Mouse (Mus musculus) thymus, postnatal 4 days (tissue): ENCODE results near the gene Rictor.
"Not testable (repeated sequence)": the region's sequence is repeated elsewhere in the genome, so short reads cannot be mapped to it uniquely, and the experiment has no call there.

ENCODE experiments used
- DNase-seq: peaks from one replicate; pipeline ENCODE4 v3.0.0; 2021

Rictor gene

GRCm38 (mm10) chr15:6742337-6743025 is 34.3 kb downstream of the Rictor start:
- no peak for DNase-seq

- no peak for DNase-seq
Measured at GRCm38 (mm10) chr15:6743723-6744122, 35.5 kb downstream of the Rictor start.

- not testable (repeated sequence) for DNase-seq
Measured at GRCm38 (mm10) chr15:6746301-6746983, 38.3 kb downstream of the Rictor start.

DNA sequence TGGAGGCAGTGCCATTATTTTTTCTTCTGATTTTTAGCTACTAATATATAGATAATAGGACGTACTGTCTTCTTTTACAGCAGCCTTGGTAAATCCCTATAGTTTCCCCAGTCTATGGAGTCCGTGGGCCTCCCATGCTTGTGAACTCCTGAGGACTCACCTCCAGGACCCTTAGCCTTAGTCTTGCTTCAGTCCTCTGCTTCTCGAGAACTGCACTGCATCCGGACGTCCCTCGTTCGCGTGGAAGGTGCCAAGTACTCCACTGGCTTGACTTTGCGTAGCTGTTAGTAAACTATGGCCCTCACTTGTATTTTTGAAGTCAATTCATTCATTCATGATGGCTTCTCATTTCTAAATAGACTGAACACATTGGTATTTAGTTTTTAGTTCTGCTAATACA is 38.8 kb downstream of the Rictor start:
- no peak for DNase-seq

- no peak for DNase-seq
Measured at GRCm38 (mm10) chr15:6754400-6754799, 46.2 kb downstream of the Rictor start.

DNA sequence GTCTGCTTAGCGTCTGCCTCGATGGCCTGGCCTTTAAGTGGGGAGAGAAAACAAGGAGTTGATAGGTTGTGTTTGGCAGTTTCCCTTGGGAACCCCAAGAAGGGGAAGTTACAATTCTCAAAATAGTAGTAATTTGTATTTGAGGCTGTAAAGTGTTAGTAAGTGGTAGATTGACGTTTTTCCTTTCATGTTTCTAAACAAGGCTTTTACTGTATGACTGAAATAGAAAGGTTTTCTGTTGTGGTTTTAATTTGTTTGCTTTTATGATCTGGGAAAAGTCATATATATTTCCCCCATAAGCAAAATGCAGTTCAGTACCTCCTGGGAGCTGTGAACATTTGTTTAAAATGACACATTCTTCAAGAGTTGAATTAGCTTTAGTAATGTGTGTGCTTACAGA is 64.1 kb downstream of the Rictor start:
- no peak for DNase-seq

GRCm38 (mm10) chr15:6786212-6786611 is 78.0 kb downstream of the Rictor start:
- no peak for DNase-seq

GRCm38 (mm10) chr15:6787236-6787635 is 79.1 kb downstream of the Rictor start:
- DNase-seq, result no peak

- DNase-seq, result no peak
Measured at GRCm38 (mm10) chr15:6790011-6790410, 81.8 kb downstream of the Rictor start.

DNA sequence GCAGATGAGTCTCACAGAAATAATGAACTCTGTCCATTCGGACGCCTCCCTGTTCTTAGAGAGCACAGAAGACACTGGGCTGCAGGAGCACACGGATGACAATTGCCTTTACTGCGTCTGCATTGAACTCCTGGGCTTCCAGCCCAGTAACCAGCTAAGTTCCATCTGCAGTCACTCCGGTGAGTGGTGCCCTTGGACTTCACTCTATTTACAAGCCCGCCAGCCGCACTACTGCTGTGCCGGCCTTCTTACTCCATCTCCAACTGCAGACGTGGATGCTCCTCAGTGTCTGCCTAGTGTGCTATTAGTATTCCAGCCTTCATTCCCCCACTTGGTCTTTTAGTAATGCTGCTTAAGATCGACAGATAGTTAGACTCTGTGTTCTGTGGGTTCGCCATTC is 83.5 kb downstream of the Rictor start:
- no peak for DNase-seq

DNA sequence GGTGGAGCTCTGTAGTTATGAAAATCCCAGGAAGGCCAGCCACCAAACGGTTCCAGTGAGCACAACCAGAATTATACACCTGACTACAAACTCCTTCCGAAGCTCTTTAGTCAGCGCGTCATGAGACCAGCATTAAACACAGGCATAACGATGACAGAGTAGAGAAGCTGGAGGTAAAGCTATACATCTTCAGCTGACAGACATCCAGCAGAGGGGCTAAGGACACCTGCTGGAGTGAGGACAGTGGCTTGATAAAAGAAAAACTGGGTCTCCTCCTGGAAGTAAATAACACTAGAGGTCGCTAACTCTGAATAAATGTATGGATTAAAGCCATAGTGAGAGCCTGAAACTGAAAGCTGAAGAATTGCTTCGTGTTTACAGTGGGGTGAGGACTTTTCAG is 84.7 kb downstream of the Rictor start:
- DNase-seq, result no peak

GRCm38 (mm10) chr15:6801212-6801611 is 93.0 kb downstream of the Rictor start:
- DNase-seq, result not testable (repeated sequence)

- no peak for DNase-seq
Measured at GRCm38 (mm10) chr15:6815807-6816206, 107.6 kb downstream of the Rictor start.

DNA sequence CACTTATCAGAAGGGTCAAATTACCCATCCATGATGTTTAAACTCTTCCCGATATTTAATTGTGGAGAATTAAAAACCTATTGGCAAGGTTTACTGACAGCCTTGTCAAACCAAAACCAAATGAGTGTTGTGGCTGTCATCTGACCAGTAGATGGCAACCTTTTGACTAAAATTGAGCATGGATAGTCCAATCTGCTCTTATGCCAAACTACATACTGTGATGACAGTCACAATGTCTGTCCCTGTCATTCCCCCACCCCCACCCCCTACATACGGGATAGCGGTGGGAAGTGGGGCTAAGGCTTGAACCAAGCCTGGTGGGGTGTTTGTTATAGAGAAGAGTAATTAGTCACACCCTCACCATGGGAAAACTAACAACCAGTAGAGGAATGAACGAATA is 132.0 kb downstream of the Rictor start:
- no peak for DNase-seq

DNA sequence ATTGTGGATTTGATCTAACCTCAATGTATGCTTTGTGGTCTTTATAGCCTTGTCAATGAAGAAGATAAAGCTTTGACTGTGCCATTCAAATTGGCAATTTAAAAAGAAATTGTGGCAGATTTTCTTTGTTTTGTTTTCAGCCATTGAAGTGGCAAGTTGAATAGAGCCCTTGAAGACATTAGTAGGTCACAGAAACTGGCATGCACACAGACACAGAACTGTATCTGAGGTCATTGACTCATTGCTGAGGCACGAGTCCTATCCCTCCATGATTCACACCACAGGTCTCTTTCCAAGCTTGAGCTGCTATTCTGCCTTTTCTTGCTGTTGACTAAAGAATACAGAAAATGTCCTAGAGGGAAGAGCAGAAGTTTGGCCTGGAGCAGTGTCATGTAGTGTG is 141.7 kb downstream of the Rictor start:
- no peak for DNase-seq
